Mouse (Mus musculus): ENCODE measurements at regions not wholly inside any gene's neighbourhood (a gene's known extent, or its start where the extent isn't known, plus 50 kb on each side); places are given as distances from the start of the nearest gene placed in this dataset.

DNA sequence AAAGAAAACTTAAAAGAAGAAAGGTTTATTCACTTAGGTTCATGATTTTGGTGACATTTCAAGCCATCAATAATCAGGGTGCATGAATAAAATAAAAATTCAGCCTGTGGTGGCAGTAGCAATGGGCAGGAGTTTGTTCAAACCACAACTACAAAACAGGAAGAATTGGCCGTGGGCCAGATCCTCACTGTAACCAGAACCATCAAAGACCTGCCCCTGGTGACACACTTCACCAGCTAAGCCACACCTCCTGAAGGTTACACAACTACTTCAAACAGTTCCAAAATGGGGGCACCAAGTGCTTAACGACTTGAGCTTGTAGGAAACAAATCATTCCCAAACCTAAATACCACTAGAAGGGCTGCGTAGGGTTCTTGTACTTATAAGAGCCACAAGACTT lies 195.4 kb upstream of the Cpeb2 start:
- TF ChIP-seq MYOG (IDR thresholded peaks at IDR 0.05; ENCODE audit: control insufficient read depth in 1 of 3, insufficient read depth in 1 of 3, insufficient read length in 2 of 3, low read depth in 2 of 3) (no peak), POLR2A (IDR thresholded peaks at IDR 0.05; ENCODE audit: insufficient read length, low read depth) (no peak)
